Mouse (Mus musculus): Measurements from ENCODE around the gene Erbb3. TPM values are rescaled to one million over a fixed set of nuclear protein-coding genes. Genes with fewer than 3 reads are reported as not detected.
"Not testable (repeated sequence)": the region's sequence is repeated elsewhere in the genome, so short reads cannot be mapped to it uniquely, and the experiment has no call there.

Gene Erbb3
- total and polyA plus RNA-seq, 2 experiments from 2014 or later: 0.21 to 1.1 TPM

DNA sequence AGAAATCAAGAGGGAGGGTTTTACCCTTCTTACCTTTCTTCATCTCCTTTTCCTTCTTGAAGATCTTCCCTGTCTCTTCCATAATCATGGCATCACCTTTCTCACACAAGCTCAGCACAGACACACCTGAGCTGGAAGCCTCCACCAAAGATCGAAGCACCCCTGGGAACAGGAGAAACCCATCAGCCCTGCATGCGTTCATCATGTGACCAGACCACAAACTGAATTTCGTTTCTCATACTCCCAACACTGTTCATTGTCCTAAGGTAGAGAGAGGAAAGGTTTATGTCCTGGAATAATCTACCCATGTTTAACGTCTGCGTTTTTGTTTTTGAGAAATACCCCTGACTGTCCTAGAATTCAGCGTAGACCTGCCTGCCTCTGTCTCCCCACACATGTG, 25.9 kb downstream of the Erbb3 start:
- Histone ChIP-seq H3K9ac (replicated peaks; ENCODE audit: low read length, poor library complexity, severe bottlenecking) (no peak overlapping the region), H3K9me3 (ENCODE audit: low read length) (no peaks in the 10 kb centered on the region), H3K36me3 (ENCODE audit: insufficient read depth, low read length) (peaks cover 35% of the 10 kb centered on the region), H3K27me3 (ENCODE audit: insufficient read depth, low read length) (no peaks in the 10 kb centered on the region), H3K4me1 (ENCODE audit: insufficient read depth, low read length) (no peaks in the 10 kb centered on the region), H3K4me2 (ENCODE audit: low read depth, low read length, poor library complexity, severe bottlenecking) (no peak overlapping the region), H3K4me3 (ENCODE audit: low read depth, low read length) (no peak overlapping the region), H3K27ac (ENCODE audit: low read depth, low read length) (no peak overlapping the region)
- 91% methylated on average over 6 of the region's 6 CpGs for WGBS
- ATAC-seq (ENCODE audit: low FRiP score): no peak
- no peak for DNase-seq (ENCODE audit: low spot score)
- TF ChIP-seq CTCF (IDR thresholded peaks at IDR 0.05): no peak

DNA sequence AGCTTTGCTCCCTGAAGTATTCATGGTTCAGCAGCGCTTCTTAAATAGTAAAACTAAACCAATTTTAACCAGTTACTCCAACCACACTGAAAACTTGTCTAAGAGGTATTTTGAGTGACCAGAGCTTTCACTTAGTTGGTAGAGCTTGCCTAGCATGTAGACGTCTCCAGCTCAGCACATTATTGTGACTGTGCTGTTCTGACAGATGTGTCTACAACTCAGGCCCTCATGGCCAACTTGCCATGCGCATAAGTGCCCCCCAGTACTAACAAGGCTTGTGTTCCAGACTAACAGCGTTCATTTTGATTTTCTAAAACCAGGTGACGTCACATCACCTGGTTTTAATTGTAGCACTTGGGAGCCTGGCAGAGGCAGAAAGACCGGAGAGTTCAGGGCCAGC, 32.5 kb downstream of the Erbb3 start:
- Histone ChIP-seq H3K27me3 (ENCODE audit: insufficient read depth, low read length) (no peaks in the 10 kb centered on the region), H3K9ac (replicated peaks; ENCODE audit: low read length, poor library complexity, severe bottlenecking) (no peak overlapping the region), H3K36me3 (ENCODE audit: insufficient read depth, low read length) (peaks cover 36% of the 10 kb centered on the region), H3K4me1 (ENCODE audit: insufficient read depth, low read length) (no peaks in the 10 kb centered on the region), H3K9me3 (ENCODE audit: low read length) (no peaks in the 10 kb centered on the region), H3K27ac (ENCODE audit: low read depth, low read length) (no peak overlapping the region), H3K4me2 (ENCODE audit: low read depth, low read length, poor library complexity, severe bottlenecking) (no peak overlapping the region), H3K4me3 (ENCODE audit: low read depth, low read length) (no peak overlapping the region)
- 89% methylated on average over 6 of the region's 6 CpGs for WGBS
- no peak for TF ChIP-seq CTCF (IDR thresholded peaks at IDR 0.05)
- DNase-seq (ENCODE audit: low spot score): no peak
- no peak for ATAC-seq (ENCODE audit: low FRiP score)

DNA sequence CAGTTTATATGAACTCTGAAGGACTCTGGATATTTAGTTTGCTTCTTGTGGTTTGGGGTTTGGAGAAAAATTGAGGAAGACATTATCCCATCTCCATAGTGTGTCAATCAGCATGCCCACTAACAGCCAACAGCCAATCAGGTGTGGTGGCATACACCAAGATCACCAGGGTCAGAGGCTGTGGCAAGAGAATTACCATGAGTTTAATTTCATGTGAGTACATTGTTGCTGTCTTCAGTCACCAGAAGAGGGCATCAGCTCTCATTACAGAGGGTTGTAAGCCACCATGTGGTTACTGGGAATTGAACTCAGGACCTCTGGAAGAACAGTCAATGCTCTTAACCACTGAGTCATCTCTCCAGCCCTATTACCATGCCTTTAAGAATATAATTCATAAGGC, 33.2 kb downstream of the Erbb3 start:
- no peak for ATAC-seq (ENCODE audit: low FRiP score)
- DNase-seq (ENCODE audit: low spot score): no peak
- no peaks in the 10 kb centered on the region for H3K9me3 ChIP-seq (ENCODE audit: low read length)
- H3K36me3 ChIP-seq (ENCODE audit: insufficient read depth, low read length): peaks cover 31% of the 10 kb centered on the region
- H3K27ac ChIP-seq (ENCODE audit: low read depth, low read length): no peak overlapping the region
- H3K4me2 ChIP-seq (ENCODE audit: low read depth, low read length, poor library complexity, severe bottlenecking): no peak overlapping the region
- H3K9ac ChIP-seq (replicated peaks; ENCODE audit: low read length, poor library complexity, severe bottlenecking): no peak overlapping the region
- no peaks in the 10 kb centered on the region for H3K27me3 ChIP-seq (ENCODE audit: insufficient read depth, low read length)
- no peak overlapping the region for H3K4me3 ChIP-seq (ENCODE audit: low read depth, low read length)
- peak; percentile 45; the same call in 1 of the 2 replicates for TF ChIP-seq CTCF (IDR thresholded peaks at IDR 0.05)
- no peaks in the 10 kb centered on the region for H3K4me1 ChIP-seq (ENCODE audit: insufficient read depth, low read length)

DNA sequence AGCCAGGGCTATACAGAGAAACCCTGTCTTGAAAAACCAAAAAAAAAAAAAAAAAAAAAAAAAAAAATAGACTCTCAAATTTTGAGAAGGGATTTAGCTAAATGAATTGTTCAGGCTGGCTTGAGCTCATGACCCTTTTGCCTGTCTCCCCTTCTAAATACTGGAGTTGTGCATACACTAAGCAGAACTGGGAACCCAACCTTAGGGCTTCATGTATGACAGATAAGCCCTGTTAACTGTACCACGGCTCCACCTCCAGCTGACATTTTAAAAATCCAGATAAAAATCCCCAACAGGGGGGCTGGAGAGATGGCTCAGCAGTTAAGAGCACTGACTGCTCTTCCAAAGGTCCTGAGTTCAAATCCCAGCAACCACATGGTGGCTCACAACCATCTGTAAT, 33.9 kb downstream of the Erbb3 start:
- H3K4me3 ChIP-seq (ENCODE audit: low read depth, low read length); H3K9me3 ChIP-seq (ENCODE audit: low read length); H3K4me2 ChIP-seq (ENCODE audit: low read depth, low read length, poor library complexity, severe bottlenecking); H3K9ac ChIP-seq (replicated peaks; ENCODE audit: low read length, poor library complexity, severe bottlenecking); H3K27me3 ChIP-seq (ENCODE audit: insufficient read depth, low read length); H3K4me1 ChIP-seq (ENCODE audit: insufficient read depth, low read length); DNase-seq (ENCODE audit: low spot score); ATAC-seq (ENCODE audit: low FRiP score); H3K27ac ChIP-seq (ENCODE audit: low read depth, low read length): not testable (repeated sequence)
- WGBS: 90% methylated on average over 1 of the region's 1 CpGs
- peaks cover 24% of the 10 kb centered on the region for H3K36me3 ChIP-seq (ENCODE audit: insufficient read depth, low read length)

DNA sequence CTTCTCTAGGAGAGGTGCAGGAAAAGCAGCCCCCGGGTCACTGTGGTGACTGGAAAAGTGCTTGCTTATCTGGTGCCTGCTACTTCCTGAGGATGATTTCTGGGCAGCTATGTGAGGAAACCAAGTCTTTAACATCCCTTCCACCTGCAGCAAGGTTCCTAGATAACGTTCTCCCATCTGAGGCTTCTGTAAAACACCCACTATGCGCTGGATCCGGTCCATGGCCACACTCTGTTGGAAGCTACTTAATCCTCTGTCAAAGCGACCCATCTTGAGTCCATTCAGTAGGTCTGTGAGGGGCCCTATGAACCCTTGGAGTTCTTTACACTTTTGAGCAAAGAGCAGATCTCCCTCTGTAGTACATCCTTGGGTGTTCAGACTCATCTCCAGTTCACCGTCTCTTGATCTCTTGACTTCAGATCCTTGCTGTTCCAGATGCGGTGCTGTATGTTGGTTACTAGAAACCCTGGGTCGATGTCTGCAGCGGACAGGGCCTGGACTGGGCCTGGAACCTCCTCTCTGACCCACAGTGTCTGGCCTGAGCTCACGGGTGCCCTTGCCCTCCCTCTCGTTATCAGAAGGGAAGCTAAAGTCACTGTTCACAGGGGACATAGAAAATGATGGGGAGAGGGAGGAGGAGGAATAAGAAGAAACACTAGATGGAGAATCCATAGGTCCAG, 39.2 kb downstream of the Erbb3 start:
- DNase-seq (ENCODE audit: low spot score); H3K9ac ChIP-seq (replicated peaks; ENCODE audit: low read length, poor library complexity, severe bottlenecking); H3K4me1 ChIP-seq (ENCODE audit: insufficient read depth, low read length); H3K9me3 ChIP-seq (ENCODE audit: low read length); H3K4me2 ChIP-seq (ENCODE audit: low read depth, low read length, poor library complexity, severe bottlenecking); H3K36me3 ChIP-seq (ENCODE audit: insufficient read depth, low read length); ATAC-seq (ENCODE audit: low FRiP score); H3K27me3 ChIP-seq (ENCODE audit: insufficient read depth, low read length); H3K4me3 ChIP-seq (ENCODE audit: low read depth, low read length): not testable (repeated sequence)
- peak overlapping the region; percentile 32; the same call in 1 of the 2 replicates for H3K27ac ChIP-seq (ENCODE audit: low read depth, low read length)
- WGBS: 95% methylated on average over 11 of the region's 11 CpGs

DNA sequence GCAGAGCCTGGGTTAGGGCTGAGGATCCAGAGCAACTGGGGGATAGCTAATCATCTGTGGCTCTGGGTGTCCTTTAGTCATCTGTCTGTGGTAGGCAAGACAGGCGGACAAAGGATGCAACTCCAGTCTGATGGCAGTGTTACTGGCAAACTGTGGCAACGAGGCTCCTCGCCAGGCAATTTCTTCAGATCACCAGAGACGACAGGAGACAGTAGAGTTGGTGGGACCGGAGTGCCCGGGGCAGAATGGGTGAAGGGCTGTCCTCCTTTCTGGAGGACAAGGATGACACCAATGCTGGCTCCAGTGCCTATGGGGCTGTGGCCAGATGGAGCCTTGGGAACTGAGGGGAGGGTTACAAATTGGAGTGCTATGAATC, 39.8 kb downstream of the Erbb3 start:
- not testable (repeated sequence) for H3K4me3 ChIP-seq (ENCODE audit: low read depth, low read length); H3K27me3 ChIP-seq (ENCODE audit: insufficient read depth, low read length); H3K4me1 ChIP-seq (ENCODE audit: insufficient read depth, low read length); H3K9ac ChIP-seq (replicated peaks; ENCODE audit: low read length, poor library complexity, severe bottlenecking); H3K4me2 ChIP-seq (ENCODE audit: low read depth, low read length, poor library complexity, severe bottlenecking); DNase-seq (ENCODE audit: low spot score); ATAC-seq (ENCODE audit: low FRiP score); H3K36me3 ChIP-seq (ENCODE audit: insufficient read depth, low read length); H3K9me3 ChIP-seq (ENCODE audit: low read length)
- peak overlapping the region; percentile 32; the same call in 1 of the 2 replicates for H3K27ac ChIP-seq (ENCODE audit: low read depth, low read length)
- WGBS: 74% methylated on average over 6 of the region's 6 CpGs

All from midbrain, postnatal 0 days (tissue).